Comparison of ENCODE assay signal across 8 mouse cellular contexts in the genomic region with DNA sequence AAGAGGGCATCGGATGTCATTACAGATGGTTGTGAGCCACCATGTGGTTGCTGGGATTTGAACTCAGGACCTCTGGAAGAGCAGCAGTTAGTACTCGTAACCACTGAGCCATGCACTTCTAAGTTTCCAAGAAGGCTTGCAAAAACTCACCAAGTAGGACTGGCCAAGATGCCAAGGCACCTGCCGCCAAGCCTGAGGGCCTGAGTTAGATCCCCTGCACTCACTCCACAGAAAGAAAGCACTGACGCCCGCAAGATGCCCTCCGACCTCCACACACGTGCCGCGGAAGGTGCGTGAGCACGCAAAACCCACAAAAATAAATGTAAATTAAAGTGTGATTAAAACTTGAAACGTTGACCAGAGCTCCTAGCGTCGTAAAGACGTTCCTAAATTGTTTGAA. TPM values are rescaled to one million over a fixed set of nuclear protein-coding genes. Genes with fewer than 3 reads are reported as not detected.
DNase-seq lines count a peak whose midpoint lies in the region; ATAC-seq and TF ChIP-seq lines count a peak whose summit lies in the region.

No protein-coding gene starts in this region.

- TF ChIP-seq CTCF in gastrocnemius, adult 2 months (IDR thresholded peaks at IDR 0.05): no peak

- H3K4me1 ChIP-seq in forebrain, embryonic 12.5 days: peaks cover 16% of the 10 kb centered on the region
- H3K4me1 ChIP-seq in liver, embryonic 11.5 days (replicated peaks; ENCODE audit: control insufficient read depth, insufficient read depth, low read length): peaks cover 9% of the 10 kb centered on the region; the same call in 1 of the 2 replicates

- H3K4me3 ChIP-seq in gastrocnemius, adult 2 months: peak overlapping the region; percentile 98
- peak overlapping the region; percentile 93 for H3K4me3 ChIP-seq in forebrain, embryonic 12.5 days (replicated peaks)
- peak overlapping the region; percentile 82 for H3K4me3 ChIP-seq in liver, embryonic 11.5 days (ENCODE audit: low read depth, low read length)

- no peak for DNase-seq in gastrocnemius, adult 2 months
- no peak for DNase-seq in gastrocnemius, adult 18-20 months (ENCODE audit: low spot score)
- no peak for DNase-seq in liver, embryonic 11.5 days (ENCODE audit: low spot score)
- no peak for DNase-seq in embryo, embryonic 10.5 days (ENCODE audit: low spot score)
- DNase-seq in thymus, postnatal 0 days (ENCODE audit: low spot score): no peak
- no peak for DNase-seq in thymus, adult 18-20 months

- H3K27ac ChIP-seq in gastrocnemius, adult 2 months: peak overlapping the region; percentile 92
- no peak overlapping the region for H3K27ac ChIP-seq in forebrain, embryonic 12.5 days
- H3K27ac ChIP-seq in liver, embryonic 11.5 days (ENCODE audit: low read depth, low read length): no peak overlapping the region

- peak overlapping the region; percentile 90 for H3K4me2 ChIP-seq in forebrain, embryonic 12.5 days
- peak overlapping the region; percentile 82 for H3K4me2 ChIP-seq in liver, embryonic 11.5 days

- no peaks in the 10 kb centered on the region for H3K9me3 ChIP-seq in forebrain, embryonic 12.5 days
- H3K9me3 ChIP-seq in liver, embryonic 11.5 days (ENCODE audit: control insufficient read depth, low read length): no peaks in the 10 kb centered on the region

- H3K27me3 ChIP-seq in forebrain, embryonic 12.5 days: no peaks in the 10 kb centered on the region
- H3K27me3 ChIP-seq in liver, embryonic 11.5 days (replicated peaks; ENCODE audit: control insufficient read depth, insufficient read depth, low read length): no peaks in the 10 kb centered on the region

- no peaks in the 10 kb centered on the region; the same call in 1 of the 2 replicates for H3K36me3 ChIP-seq in forebrain, embryonic 12.5 days (replicated peaks)
- no peaks in the 10 kb centered on the region for H3K36me3 ChIP-seq in liver, embryonic 11.5 days (ENCODE audit: control insufficient read depth, insufficient read depth, low read length)

- peak overlapping the region; percentile 94 for H3K9ac ChIP-seq in forebrain, embryonic 12.5 days
- H3K9ac ChIP-seq in liver, embryonic 11.5 days (ENCODE audit: low read depth, low read length): peak overlapping the region; percentile 80

- 31% methylated on average over 15 of the region's 15 CpGs for whole genome bisulfite sequencing in forebrain, embryonic 12.5 days
- WGBS in liver, embryonic 11.5 days: 27% methylated on average over 15 of the region's 15 CpGs

- intact Hi-C loops in gastrocnemius, adult 2 months (cut with DNase I): no loop called here

- ATAC-seq in CD4-positive, CD25-positive, alpha-beta regulatory T cell, adult 4 months: peak; percentile 4
- peak; percentile 14; the same call in 1 of the 2 replicates for ATAC-seq in forebrain, embryonic 12.5 days (ENCODE audit: low FRiP score)
- no peak for ATAC-seq in liver, embryonic 11.5 days (replicated peaks; ENCODE audit: low FRiP score)

RNA-seq across cellular contexts. Expression of gene Gns, which starts 0.6 kb away (rescaled TPM):
- 10 to 100 TPM; 27.3 to 34.0 TPM for total RNA-seq in gastrocnemius, adult 2 months (2021)
- 10 to 100 TPM; 26.8 to 29.2 TPM for total RNA-seq in gastrocnemius, adult 18-20 months (2021)
- polyA plus RNA-seq in CD4-positive, CD25-positive, alpha-beta regulatory T cell, adult 4 months (2017; shearing (Covaris generic)): 10 to 100 TPM in 1 of 2 experiments, 1 to 10 TPM in 1; 9.1 to 13.6 TPM
- polyA plus RNA-seq in forebrain, embryonic 12.5 days (2016; fragmentation: Nextera tagmentation; extraction: Ambion mirVana): 38.9 and 40.1 TPM in 2 replicates
- 31.2 and 31.6 TPM in 2 replicates for polyA plus RNA-seq in liver, embryonic 11.5 days (2014; fragmentation: Nextera tagmentation; extraction: Ambion mirVana)
- polyA plus RNA-seq in thymus, postnatal 0 days (2015; fragmentation: Nextera tagmentation; extraction: Ambion mirVana): 19.6 and 19.8 TPM in 2 replicates

RNA-seq across cellular contexts. Expression of gene Tbc1d30, which starts 13.2 kb away (rescaled TPM):
- total RNA-seq in gastrocnemius, adult 2 months (2021): under 1 TPM; 0.20 to 0.36 TPM
- total RNA-seq in gastrocnemius, adult 18-20 months (2021): under 1 TPM; 0.17 to 0.48 TPM
- polyA plus RNA-seq in CD4-positive, CD25-positive, alpha-beta regulatory T cell, adult 4 months (2017; shearing (Covaris generic)): 1 to 10 TPM; 3.1 to 3.4 TPM
- 5.0 and 6.2 TPM in 2 replicates for polyA plus RNA-seq in forebrain, embryonic 12.5 days (2016; fragmentation: Nextera tagmentation; extraction: Ambion mirVana)
- polyA plus RNA-seq in liver, embryonic 11.5 days (2014; fragmentation: Nextera tagmentation; extraction: Ambion mirVana): 0.27 and 0.78 TPM in 2 replicates
- polyA plus RNA-seq in thymus, postnatal 0 days (2015; fragmentation: Nextera tagmentation; extraction: Ambion mirVana): 0.25 and 0.37 TPM in 2 replicates
